Mouse (Mus musculus): ENCODE data around the gene Tgfbr3l. TPM values are rescaled to one million over a fixed set of nuclear protein-coding genes. Genes with fewer than 3 reads are reported as not detected.

Tgfbr3l gene
- polyA plus RNA-seq, 1 experiment from 2014 or later: 1.1 TPM

- peak within 1 kb of the TSS; percentile 79 for H3K9ac ChIP-seq (ENCODE audit: low read depth, low read length)
- WGBS (ENCODE audit: insufficient replicate concordance): under 1% methylated on average over 39 of the region's 39 CpGs
- ATAC-seq (ENCODE audit: low read depth): peak; percentile 98
Measured at GRCm38 (mm10) chr8:4275275-4276110, 27.5 kb downstream of the Tgfbr3l start, which contains the start of gene Timm44. TSS of gene Timm44 (minus strand) at chr8:4275913.

GRCm38 (mm10) chr8:4276111-4276465, 28.1 kb downstream of the Tgfbr3l start:
- H3K9ac ChIP-seq (ENCODE audit: low read depth, low read length): peak overlapping the region; percentile 79
- no peaks in the 10 kb centered on the region for H3K27me3 ChIP-seq (ENCODE audit: control insufficient read depth, insufficient read depth, low read depth, low read length)
- H3K9me3 ChIP-seq (replicated peaks; ENCODE audit: control insufficient read depth, low read length): no peaks in the 10 kb centered on the region
- H3K4me3 ChIP-seq (ENCODE audit: low read depth, low read length): peak overlapping the region; percentile 81
- H3K27ac ChIP-seq (ENCODE audit: low read length): peak overlapping the region; percentile 54; the same call in 1 of the 2 replicates
- no peak for ATAC-seq (ENCODE audit: low read depth)
- peaks cover 9% of the 10 kb centered on the region for H3K4me1 ChIP-seq (ENCODE audit: control insufficient read depth, low read depth, low read length)
- 24% methylated on average over 9 of the region's 9 CpGs for WGBS (ENCODE audit: insufficient replicate concordance)
- peaks cover 3% of the 10 kb centered on the region; the same call in 1 of the 2 replicates for H3K36me3 ChIP-seq (ENCODE audit: control insufficient read depth, insufficient read depth)
- H3K4me2 ChIP-seq (ENCODE audit: low read depth, low read length): peak overlapping the region; percentile 94

More at GRCm38 (mm10) chr8:4275275-4276110, 27.5 kb downstream of the Tgfbr3l start, which contains the start of gene Timm44:
- H3K27ac ChIP-seq (ENCODE audit: low read length): peak within 1 kb of the TSS; percentile 57
- H3K9me3 ChIP-seq (replicated peaks; ENCODE audit: control insufficient read depth, low read length): no peaks in the 10 kb centered on the region
- peaks cover 3% of the 10 kb centered on the region; the same call in 1 of the 2 replicates for H3K36me3 ChIP-seq (ENCODE audit: control insufficient read depth, insufficient read depth)
- H3K27me3 ChIP-seq (ENCODE audit: control insufficient read depth, insufficient read depth, low read depth, low read length): no peaks in the 10 kb centered on the region
- H3K4me3 ChIP-seq (ENCODE audit: low read depth, low read length): peak within 1 kb of the TSS; percentile 81
- peak within 1 kb of the TSS; percentile 94 for H3K4me2 ChIP-seq (ENCODE audit: low read depth, low read length)
- H3K4me1 ChIP-seq (ENCODE audit: control insufficient read depth, low read depth, low read length): peaks cover 9% of the 10 kb centered on the region

DNA sequence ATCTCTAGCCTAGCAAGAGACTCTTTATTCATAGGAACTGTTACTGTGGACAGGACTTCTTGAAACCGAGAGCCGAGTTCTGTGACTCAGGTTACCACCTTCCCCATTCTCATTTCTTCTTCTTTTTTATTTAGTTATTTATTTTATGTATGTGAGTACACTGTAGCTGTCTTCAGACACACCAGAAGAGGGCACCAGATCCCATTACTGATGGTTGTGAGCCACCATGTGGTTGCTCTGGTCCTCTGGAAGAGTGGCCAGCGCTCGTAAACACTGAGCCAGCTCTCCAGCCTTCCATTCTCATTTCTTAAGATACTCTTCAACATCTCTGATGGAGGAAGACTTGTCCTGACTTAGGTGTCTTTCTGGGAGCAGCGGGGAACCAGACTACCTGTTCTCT, 44.7 kb downstream of the Tgfbr3l start:
- Histone ChIP-seq H3K27ac (ENCODE audit: low read length) (no peak overlapping the region), H3K36me3 (ENCODE audit: control insufficient read depth, insufficient read depth) (peaks cover 26% of the 10 kb centered on the region), H3K4me2 (ENCODE audit: low read depth, low read length) (no peak overlapping the region), H3K4me1 (ENCODE audit: control insufficient read depth, low read depth, low read length) (no peaks in the 10 kb centered on the region), H3K27me3 (ENCODE audit: control insufficient read depth, insufficient read depth, low read depth, low read length) (no peaks in the 10 kb centered on the region), H3K9me3 (replicated peaks; ENCODE audit: control insufficient read depth, low read length) (no peaks in the 10 kb centered on the region), H3K9ac (ENCODE audit: low read depth, low read length) (no peak overlapping the region), H3K4me3 (ENCODE audit: low read depth, low read length) (no peak overlapping the region)
- ATAC-seq (ENCODE audit: low read depth): no peak
- 84% methylated on average over 5 of the region's 5 CpGs for WGBS (ENCODE audit: insufficient replicate concordance)

DNA sequence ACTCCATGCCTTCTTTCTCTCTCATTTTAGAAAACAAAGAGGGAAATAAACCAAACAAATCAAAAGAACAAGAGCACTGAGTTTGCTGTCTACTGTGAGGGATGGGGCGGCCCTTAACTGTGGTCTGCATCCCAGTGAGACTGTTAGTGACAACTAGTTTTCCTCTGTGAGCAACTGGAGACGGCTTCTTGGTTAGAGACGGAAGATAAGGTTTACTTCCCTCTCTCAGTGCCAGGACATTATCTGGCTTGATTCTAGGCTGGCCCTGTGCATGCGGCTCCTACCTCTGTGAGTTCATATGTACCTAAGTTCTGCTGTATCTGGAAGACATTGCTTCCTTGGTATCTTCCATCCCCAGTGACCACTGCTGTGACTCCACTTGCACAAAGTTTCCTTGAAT, 49.8 kb downstream of the Tgfbr3l start:
- ATAC-seq (ENCODE audit: low read depth): no peak

More for the DNA sequence above, 49.8 kb downstream of the Tgfbr3l start:
- no peak overlapping the region for H3K27ac ChIP-seq (ENCODE audit: low read length)
- H3K4me3 ChIP-seq (ENCODE audit: low read depth, low read length): no peak overlapping the region
- H3K9me3 ChIP-seq (replicated peaks; ENCODE audit: control insufficient read depth, low read length): no peaks in the 10 kb centered on the region
- H3K27me3 ChIP-seq (ENCODE audit: control insufficient read depth, insufficient read depth, low read depth, low read length): no peaks in the 10 kb centered on the region
- peaks cover 32% of the 10 kb centered on the region for H3K36me3 ChIP-seq (ENCODE audit: control insufficient read depth, insufficient read depth)
- no peak overlapping the region for H3K9ac ChIP-seq (ENCODE audit: low read depth, low read length)
- H3K4me1 ChIP-seq (ENCODE audit: control insufficient read depth, low read depth, low read length): no peaks in the 10 kb centered on the region
- WGBS (ENCODE audit: insufficient replicate concordance): 53% methylated on average over 4 of the region's 4 CpGs
- H3K4me2 ChIP-seq (ENCODE audit: low read depth, low read length): no peak overlapping the region

Other genes starting within 250 kb of the Tgfbr3l start
- 2.5 and 3.3 TPM in 2 replicates for gene Cd209f, start 142.4 kb upstream of the Tgfbr3l start, polyA plus RNA-seq (2015; fragmentation: Nextera tagmentation; extraction: Ambion mirVana)
- gene Cd209g, start 114.1 kb upstream of the Tgfbr3l start, polyA plus RNA-seq (2015; fragmentation: Nextera tagmentation; extraction: Ambion mirVana): 0.12 and 0.21 TPM in 2 replicates
- gene Evi5l, start 81.6 kb upstream of the Tgfbr3l start, polyA plus RNA-seq (2015; fragmentation: Nextera tagmentation; extraction: Ambion mirVana): 5.7 and 6.0 TPM in 2 replicates
- 0.32 and 0.47 TPM in 2 replicates for gene Prr36, start 30.8 kb upstream of the Tgfbr3l start, polyA plus RNA-seq (2015; fragmentation: Nextera tagmentation; extraction: Ambion mirVana)
- gene Lrrc8e, start 21.4 kb upstream of the Tgfbr3l start, polyA plus RNA-seq (2015; fragmentation: Nextera tagmentation; extraction: Ambion mirVana): 0.30 and 0.38 TPM in 2 replicates
- 8.6 and 9.5 TPM in 2 replicates for gene Map2k7, start 9.5 kb upstream of the Tgfbr3l start, polyA plus RNA-seq (2015; fragmentation: Nextera tagmentation; extraction: Ambion mirVana)
- gene Gm49320, start 9.3 kb upstream of the Tgfbr3l start, polyA plus RNA-seq (2015; fragmentation: Nextera tagmentation; extraction: Ambion mirVana): not detected in 2 replicates
- gene Snapc2, start 4.9 kb downstream of the Tgfbr3l start, polyA plus RNA-seq (2015; fragmentation: Nextera tagmentation; extraction: Ambion mirVana): 14.0 and 14.1 TPM in 2 replicates
- 1.3 and 1.5 TPM in 2 replicates for gene Ctxn1, start 11.1 kb downstream of the Tgfbr3l start, polyA plus RNA-seq (2015; fragmentation: Nextera tagmentation; extraction: Ambion mirVana)
- gene Timm44, start 27.7 kb downstream of the Tgfbr3l start, polyA plus RNA-seq (2015; fragmentation: Nextera tagmentation; extraction: Ambion mirVana): 28.3 and 30.0 TPM in 2 replicates
- 5.3 and 6.5 TPM in 2 replicates for gene Ccl25, start 77.0 kb downstream of the Tgfbr3l start, polyA plus RNA-seq (2015; fragmentation: Nextera tagmentation; extraction: Ambion mirVana)
- 80.1 and 85.0 TPM in 2 replicates for gene Elavl1, start 77.2 kb downstream of the Tgfbr3l start, polyA plus RNA-seq (2015; fragmentation: Nextera tagmentation; extraction: Ambion mirVana)
- 1.5 and 1.7 TPM in 2 replicates for gene Cers4, start 244.8 kb downstream of the Tgfbr3l start, polyA plus RNA-seq (2015; fragmentation: Nextera tagmentation; extraction: Ambion mirVana)

Data from liver, embryonic 16.5 days (tissue).